Mouse (Mus musculus): ENCODE results near the gene Lsmem1. TPM values are rescaled to one million over a fixed set of nuclear protein-coding genes. Genes with fewer than 3 reads are reported as not detected.
A peak's percentile ranks its signal among the peaks of the same experiment; 100 is the strongest.

The Lsmem1 gene
- total and polyA plus RNA-seq, 3 experiments: not detected

DNA sequence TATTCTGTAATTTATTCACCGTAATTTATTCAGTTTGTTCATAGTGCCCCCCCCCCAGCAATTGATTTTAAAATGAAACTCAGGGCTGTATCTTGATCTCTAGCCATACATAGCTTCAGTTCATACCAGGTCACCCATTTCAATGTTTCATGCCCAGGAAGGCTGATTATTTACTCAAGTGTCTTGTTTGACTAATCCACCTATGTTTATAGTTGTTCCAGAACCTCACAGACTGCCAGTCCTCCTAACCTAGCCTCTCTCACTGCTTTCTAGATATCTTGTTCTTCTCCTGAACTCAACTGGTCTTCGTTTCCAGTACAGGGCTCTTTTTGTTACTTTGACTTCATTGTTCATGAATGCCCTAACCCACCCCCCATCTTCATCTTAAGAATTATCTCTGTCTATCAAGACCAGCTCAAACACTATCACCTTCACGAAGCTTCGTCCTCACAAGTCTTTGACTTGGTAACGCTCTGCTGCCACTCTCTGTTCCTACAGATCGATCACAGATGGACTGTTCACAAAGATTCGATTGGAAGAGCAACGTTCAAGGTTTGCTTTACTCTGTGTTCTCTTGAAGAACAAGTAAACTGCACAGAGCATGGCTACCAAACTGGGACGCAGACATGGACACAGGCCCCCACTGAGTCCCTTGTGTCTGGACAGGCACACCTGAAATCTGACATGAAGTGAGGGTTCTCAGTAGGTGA, 25.0 kb upstream of the Lsmem1 start:
- in situ Hi-C loops (cut with MboI; ENCODE audit: low pct_ligation_motif_present, low pct_unique_long_range_greater_than_20kb, low sequenced_read_pairs): no loop called here
- H3K79me2 ChIP-seq (replicated peaks; ENCODE audit: control insufficient read depth, extremely low read depth, insufficient read depth, poor library complexity, severe bottlenecking): peaks cover 29% of the 10 kb centered on the region
- H3K9me3 ChIP-seq (replicated peaks; ENCODE audit: low read length): no peaks in the 10 kb centered on the region
- no peak overlapping the region for H3K9ac ChIP-seq (ENCODE audit: insufficient read depth, low read depth)
- peaks cover 5 to 25% of the 10 kb centered on the region in 2 experiments; a peak in 2 of 4 replicates for H3K4me1 ChIP-seq (ENCODE audit: control insufficient read depth in 1 of 2, insufficient read depth in 2 of 2)
- H3K36me3 ChIP-seq (replicated peaks in 1 of 2; ENCODE audit: control insufficient read depth in 1 of 2, insufficient read depth in 1 of 2, low read length in 1 of 2): peaks cover 0 to 5% of the 10 kb centered on the region in 2 experiments
- no peaks in the 10 kb centered on the region for H3K27me3 ChIP-seq (replicated peaks)
- no peak overlapping the region; the same call in 1 of the 2 replicates for H3K4me2 ChIP-seq (ENCODE audit: insufficient read depth, low read depth, poor library complexity, severe bottlenecking)
- H3K27ac ChIP-seq (ENCODE audit: insufficient read depth, low read depth): no peak overlapping the region
- dilution Hi-C loops (cut with MboI; ENCODE audit: extremely low pct_ligation_motif_present, extremely low pct_unique_long_range_greater_than_20kb, low sequenced_read_pairs): no loop called here
- H3K4me3 ChIP-seq (replicated peaks in 1 of 3; ENCODE audit: low read depth in 2 of 3, low read length in 2 of 3, poor library complexity in 1 of 3): no peak overlapping the region
- no peak for DNase-seq (ENCODE audit: extremely low read depth)
- TF ChIP-seq GABPA (IDR thresholded peaks at IDR 0.05; ENCODE audit: insufficient replicate concordance, low read depth, low read length) (no peak), TCF12 (IDR thresholded peaks at IDR 0.05; ENCODE audit: low read depth, low read length) (no peak), MAFK (IDR thresholded peaks at IDR 0.05; ENCODE audit: insufficient replicate concordance, low read length) (no peak), CTCF (conservative IDR thresholded peaks at IDR 0.05 in 1 of 2, IDR thresholded peaks at IDR 0.05 in 1 of 2; ENCODE audit: low read depth in 2 of 2, low read length in 2 of 2) (no peak), UBTF (IDR thresholded peaks at IDR 0.05; ENCODE audit: low read depth, low read length) (no peak), PAX5 (IDR thresholded peaks at IDR 0.05; ENCODE audit: low read length) (no peak)

DNA sequence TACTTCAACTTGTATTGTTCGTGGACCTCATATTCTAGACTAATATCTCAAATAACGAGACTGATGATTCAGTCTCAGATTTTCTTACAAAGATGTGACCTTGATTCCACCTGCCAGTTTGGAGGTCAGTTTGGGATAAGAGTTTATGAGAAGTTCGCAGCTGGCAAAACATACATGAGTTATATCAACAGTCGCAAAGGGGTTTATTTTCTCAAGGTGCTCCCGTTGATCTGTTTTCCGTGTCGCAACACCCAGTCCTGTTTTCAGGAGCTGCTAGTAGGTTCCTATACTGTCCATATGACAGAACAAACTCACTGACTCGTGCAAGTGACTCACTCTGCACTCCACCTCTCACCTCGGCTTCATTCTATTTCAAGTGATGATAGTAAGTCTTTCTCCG, 24.4 kb upstream of the Lsmem1 start:
- peaks cover 5 to 30% of the 10 kb centered on the region in 2 experiments; a peak in 2 of 4 replicates for H3K4me1 ChIP-seq (ENCODE audit: control insufficient read depth in 1 of 2, insufficient read depth in 2 of 2)
- peaks cover 29% of the 10 kb centered on the region for H3K79me2 ChIP-seq (replicated peaks; ENCODE audit: control insufficient read depth, extremely low read depth, insufficient read depth, poor library complexity, severe bottlenecking)
- in situ Hi-C loops (cut with MboI; ENCODE audit: low pct_ligation_motif_present, low pct_unique_long_range_greater_than_20kb, low sequenced_read_pairs): no loop called here
- H3K36me3 ChIP-seq (replicated peaks in 1 of 2; ENCODE audit: control insufficient read depth in 1 of 2, insufficient read depth in 1 of 2, low read length in 1 of 2): peaks cover 0 to 8% of the 10 kb centered on the region in 2 experiments
- peak overlapping the region; percentile 80 for H3K4me2 ChIP-seq (ENCODE audit: insufficient read depth, low read depth, poor library complexity, severe bottlenecking)
- H3K4me3 ChIP-seq (replicated peaks in 1 of 3; ENCODE audit: low read depth in 2 of 3, low read length in 2 of 3, poor library complexity in 1 of 3): peak overlapping the region; percentile 44 to 95 (median 51)
- no peak for TF ChIP-seq ZC3H11A (IDR thresholded peaks at IDR 0.05; ENCODE audit: low read depth, low read length)
- no peak for TF ChIP-seq KAT2A (IDR thresholded peaks at IDR 0.05; ENCODE audit: insufficient replicate concordance, low read length)
- 0 out of 2 replicates have a peak, but pooled peaks have one; percentile 1 for TF ChIP-seq USF2 (conservative IDR thresholded peaks at IDR 0.05; ENCODE audit: low read depth, low read length)
- TF ChIP-seq TBP (conservative IDR thresholded peaks at IDR 0.05; ENCODE audit: low read depth, low read length): no peak
- no peak for TF ChIP-seq PAX5 (IDR thresholded peaks at IDR 0.05; ENCODE audit: low read length)
- no peak overlapping the region for H3K27ac ChIP-seq (ENCODE audit: insufficient read depth, low read depth)
- peak overlapping the region; percentile 42 for H3K9ac ChIP-seq (ENCODE audit: insufficient read depth, low read depth)
- dilution Hi-C loops (cut with MboI; ENCODE audit: extremely low pct_ligation_motif_present, extremely low pct_unique_long_range_greater_than_20kb, low sequenced_read_pairs): no loop called here
- no peaks in the 10 kb centered on the region for H3K9me3 ChIP-seq (replicated peaks; ENCODE audit: low read length)
- no peaks in the 10 kb centered on the region for H3K27me3 ChIP-seq (replicated peaks)
- no peak for DNase-seq (ENCODE audit: extremely low read depth)

- DNase-seq (ENCODE audit: extremely low read depth): peak; percentile 98
- TF ChIP-seq ZMIZ1 (IDR thresholded peaks at IDR 0.05; ENCODE audit: low read depth, low read length): peak; percentile 99
- no peak for TF ChIP-seq NRF1 (IDR thresholded peaks at IDR 0.05; ENCODE audit: low read depth, low read length)
- peak; percentile 100 for TF ChIP-seq NELFE (IDR thresholded peaks at IDR 0.05; ENCODE audit: low read depth, low read length)
- peak; percentile 82 for TF ChIP-seq MXI1 (IDR thresholded peaks at IDR 0.05; ENCODE audit: low read depth, low read length)
- TF ChIP-seq MAFK (IDR thresholded peaks at IDR 0.05; ENCODE audit: insufficient replicate concordance, low read length): no peak
- TF ChIP-seq BHLHE40 (IDR thresholded peaks at IDR 0.05; ENCODE audit: low read depth, low read length): peak; percentile 91
- no peak for TF ChIP-seq JUND (conservative IDR thresholded peaks at IDR 0.05; ENCODE audit: low read depth, low read length)
- peak; percentile 67 for TF ChIP-seq SIN3A (IDR thresholded peaks at IDR 0.05; ENCODE audit: low read length)
- peak; percentile 100 for TF ChIP-seq POLR2A (IDR thresholded peaks at IDR 0.05; ENCODE audit: low read depth, low read length)
- peak; percentile 78 for TF ChIP-seq TCF12 (IDR thresholded peaks at IDR 0.05; ENCODE audit: low read depth, low read length)
- no peak for TF ChIP-seq UBTF (IDR thresholded peaks at IDR 0.05; ENCODE audit: low read depth, low read length)
- peak; percentile 89 for TF ChIP-seq MYC (IDR thresholded peaks at IDR 0.05; ENCODE audit: low read depth, low read length)
- TF ChIP-seq ETS1 (conservative IDR thresholded peaks at IDR 0.05; ENCODE audit: low read depth, low read length): peak; percentile 57; the same call in 1 of the 2 replicates
- TF ChIP-seq MEF2A (IDR thresholded peaks at IDR 0.05; ENCODE audit: borderline replicate concordance, low read depth, low read length): 0 out of 2 replicates have a peak, but pooled peaks have one; percentile 15
- peak; percentile 97 for TF ChIP-seq TBP (conservative IDR thresholded peaks at IDR 0.05; ENCODE audit: low read depth, low read length)
- TF ChIP-seq KAT2A (IDR thresholded peaks at IDR 0.05; ENCODE audit: insufficient replicate concordance, low read length): peak; percentile 95; the same call in 1 of the 2 replicates
- TF ChIP-seq SMC3 (IDR thresholded peaks at IDR 0.05; ENCODE audit: low read depth, low read length): no peak
- peak; percentile 93 for TF ChIP-seq MAX (IDR thresholded peaks at IDR 0.05; ENCODE audit: low read length)
Observed at GRCm38 (mm10) chr12:40223082-40223619, 23.9 kb upstream of the Lsmem1 start.

More at GRCm38 (mm10) chr12:40223082-40223619, 23.9 kb upstream of the Lsmem1 start:
- Histone ChIP-seq H3K36me3 (replicated peaks in 1 of 2; ENCODE audit: control insufficient read depth in 1 of 2, insufficient read depth in 1 of 2, low read length in 1 of 2) (peaks cover under 1 to 8% of the 10 kb centered on the region in 2 experiments), H3K27ac (ENCODE audit: insufficient read depth, low read depth) (peak overlapping the region; percentile 95), H3K4me1 (ENCODE audit: control insufficient read depth in 1 of 2, insufficient read depth in 2 of 2) (peaks cover 5 to 26% of the 10 kb centered on the region in 2 experiments; a peak in 2 of 4 replicates), H3K9ac (ENCODE audit: insufficient read depth, low read depth) (peak overlapping the region; percentile 84), H3K9me3 (replicated peaks; ENCODE audit: low read length) (no peaks in the 10 kb centered on the region), H3K27me3 (replicated peaks) (no peaks in the 10 kb centered on the region), H3K4me2 (ENCODE audit: insufficient read depth, low read depth, poor library complexity, severe bottlenecking) (peak overlapping the region; percentile 80; the same call in 1 of the 2 replicates), H3K79me2 (replicated peaks; ENCODE audit: control insufficient read depth, extremely low read depth, insufficient read depth, poor library complexity, severe bottlenecking) (peaks cover 35% of the 10 kb centered on the region), H3K4me3 (replicated peaks in 1 of 3; ENCODE audit: low read depth in 2 of 3, low read length in 2 of 3, poor library complexity in 1 of 3) (peak overlapping the region; percentile 62 to 95 (median 93))
- in situ Hi-C loops (cut with MboI; ENCODE audit: low pct_ligation_motif_present, low pct_unique_long_range_greater_than_20kb, low sequenced_read_pairs): no loop called here
- dilution Hi-C loops (cut with MboI; ENCODE audit: extremely low pct_ligation_motif_present, extremely low pct_unique_long_range_greater_than_20kb, low sequenced_read_pairs): no loop called here
